Comparison of ENCODE assay signal across 21 mouse cellular contexts in the genomic region with DNA sequence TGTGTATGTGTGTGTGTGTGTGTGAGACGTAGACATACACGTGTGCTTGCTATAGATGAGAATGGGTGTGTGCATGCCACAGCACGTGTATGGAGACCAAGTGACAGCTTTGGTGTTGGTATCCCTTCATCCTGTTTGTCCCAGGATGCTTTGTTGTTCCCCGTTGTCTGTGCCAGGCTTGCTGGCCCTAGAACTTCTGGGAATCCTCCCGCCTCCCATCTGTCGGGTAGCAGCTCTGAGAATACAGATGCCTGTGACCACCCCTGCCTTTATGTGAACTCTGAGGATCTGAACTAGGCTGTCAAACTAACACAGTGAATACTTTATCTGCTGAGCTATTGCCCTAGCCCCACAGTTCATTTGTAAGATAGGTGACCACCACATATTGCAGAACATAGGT.
DNase-seq lines count a peak whose midpoint lies in the region; ATAC-seq and TF ChIP-seq lines count a peak whose summit lies in the region.
"Had no signal": no experiment of that assay in that cellular context is flagged by ENCODE, and none has a peak within 500 bp of the region (broad histone marks: within the 10 kb centered on the region; RNA-seq: fewer than 3 reads in every experiment).

No protein-coding gene starts in this region.

- H3K9ac ChIP-seq in forebrain, embryonic 13.5 days, result no peak overlapping the region
- no peak overlapping the region for H3K9ac ChIP-seq in forebrain, embryonic 16.5 days (replicated peaks; ENCODE audit: low read depth, low read length)
- H3K9ac ChIP-seq in neural tube, embryonic 15.5 days (replicated peaks), result no peak overlapping the region
- H3K9ac ChIP-seq: embryonic facial prominence, embryonic 13.5 days; forebrain, embryonic 12.5 days; heart, embryonic 15.5 days had no signal

- 38% methylated on average over 6 of the region's 6 CpGs for WGBS in cerebellum, adult 2 months
- WGBS in forebrain, embryonic 13.5 days, result 72% methylated on average over 6 of the region's 6 CpGs
- 67% methylated on average over 6 of the region's 6 CpGs for WGBS in forebrain, embryonic 16.5 days
- 49% methylated on average over 6 of the region's 6 CpGs for WGBS in neural tube, embryonic 15.5 days

- H3K4me1 ChIP-seq in cerebellum, adult 2 months (ENCODE audit: control insufficient read depth, insufficient read depth, low read length), result peaks cover 58% of the 10 kb centered on the region
- peaks cover 31% of the 10 kb centered on the region for H3K4me1 ChIP-seq in forebrain, embryonic 13.5 days
- peaks cover 29% of the 10 kb centered on the region for H3K4me1 ChIP-seq in forebrain, embryonic 16.5 days (replicated peaks; ENCODE audit: control insufficient read depth, insufficient read depth, low read length)
- peaks cover 69% of the 10 kb centered on the region for H3K4me1 ChIP-seq in neural tube, embryonic 15.5 days

- no peak overlapping the region for H3K4me3 ChIP-seq in cerebellum, adult 2 months (replicated peaks; ENCODE audit: insufficient read depth, low read depth, low read length)
- H3K4me3 ChIP-seq in forebrain, embryonic 13.5 days, result no peak overlapping the region
- H3K4me3 ChIP-seq in forebrain, embryonic 16.5 days (replicated peaks; ENCODE audit: low read length), result no peak overlapping the region
- H3K4me3 ChIP-seq in layer of hippocampus, adult 2 months, result no peak overlapping the region
- no peak overlapping the region for H3K4me3 ChIP-seq in neural tube, embryonic 15.5 days (replicated peaks)
- H3K4me3 ChIP-seq: embryonic facial prominence, embryonic 13.5 days; forebrain, embryonic 12.5 days; gastrocnemius, adult 2 months; heart, embryonic 15.5 days had no signal

- no peak for DNase-seq in cerebellum, adult 2 months
- no peak for DNase-seq in cerebellum, adult 11-12 months
- no peak for DNase-seq in layer of hippocampus, adult 2 months (ENCODE audit: low spot score in 2 of 2)
- DNase-seq in layer of hippocampus, postnatal 25 days (ENCODE audit: extremely low spot score in 1 of 2, low spot score in 1 of 2), result no peak
- DNase-seq: adrenal gland, postnatal 14 days; B cell, adult 2 months; gastrocnemius, adult 2 months; gastrocnemius, postnatal 36 days; heart, adult 18-20 months; heart, postnatal 14 days; kidney, adult 11 months had no signal

- 0 out of 2 replicates have a peak, but pooled peaks have one; percentile 14 for ATAC-seq in forebrain, embryonic 13.5 days
- ATAC-seq in forebrain, embryonic 16.5 days, result no peak
- no peak for ATAC-seq in neural tube, embryonic 15.5 days (ENCODE audit: low FRiP score)
- ATAC-seq: CD4-positive, CD25-positive, alpha-beta regulatory T cell, adult 4 months; hindbrain, postnatal 0 days had no signal

- no peaks in the 10 kb centered on the region for H3K36me3 ChIP-seq in forebrain, embryonic 13.5 days (ENCODE audit: poor library complexity, severe bottlenecking)
- H3K36me3 ChIP-seq in forebrain, embryonic 16.5 days (ENCODE audit: control insufficient read depth, insufficient read depth), result no peaks in the 10 kb centered on the region
- no peaks in the 10 kb centered on the region for H3K36me3 ChIP-seq in neural tube, embryonic 15.5 days
- H3K36me3 ChIP-seq: embryonic facial prominence, embryonic 13.5 days; forebrain, embryonic 12.5 days; G1E; heart, embryonic 15.5 days had no signal

- no peak for TF ChIP-seq CTCF in cerebellum, adult 2 months (IDR thresholded peaks at IDR 0.05; ENCODE audit: borderline replicate concordance, insufficient read depth, low read depth, low read length)
- no peak for TF ChIP-seq CTCF in layer of hippocampus, adult 2 months (conservative IDR thresholded peaks at IDR 0.05)

- no peaks in the 10 kb centered on the region for H3K9me3 ChIP-seq in forebrain, embryonic 13.5 days (replicated peaks)
- no peaks in the 10 kb centered on the region for H3K9me3 ChIP-seq in forebrain, embryonic 16.5 days (ENCODE audit: control insufficient read depth, low read length)
- no peaks in the 10 kb centered on the region for H3K9me3 ChIP-seq in neural tube, embryonic 15.5 days (replicated peaks)
- H3K9me3 ChIP-seq: embryonic facial prominence, embryonic 13.5 days; forebrain, embryonic 12.5 days; heart, embryonic 15.5 days had no signal

- no peak overlapping the region for H3K4me2 ChIP-seq in forebrain, embryonic 13.5 days
- no peak overlapping the region for H3K4me2 ChIP-seq in forebrain, embryonic 16.5 days (ENCODE audit: low read length)
- H3K4me2 ChIP-seq in neural tube, embryonic 15.5 days, result no peak overlapping the region
- H3K4me2 ChIP-seq: embryonic facial prominence, embryonic 13.5 days; forebrain, embryonic 12.5 days; heart, embryonic 11.5 days; heart, embryonic 15.5 days had no signal

- no peak for TF ChIP-seq POLR2A in cerebellum, adult 2 months (IDR thresholded peaks at IDR 0.05; ENCODE audit: borderline replicate concordance, insufficient read depth, low read length)

- no peaks in the 10 kb centered on the region for H3K27me3 ChIP-seq in cerebellum, adult 2 months (ENCODE audit: control insufficient read depth, insufficient read depth, low read length)
- no peaks in the 10 kb centered on the region for H3K27me3 ChIP-seq in forebrain, embryonic 13.5 days
- H3K27me3 ChIP-seq in forebrain, embryonic 16.5 days (replicated peaks; ENCODE audit: control insufficient read depth, insufficient read depth, low read length), result no peaks in the 10 kb centered on the region
- no peaks in the 10 kb centered on the region for H3K27me3 ChIP-seq in neural tube, embryonic 15.5 days (replicated peaks)
- H3K27me3 ChIP-seq: embryonic facial prominence, embryonic 13.5 days; forebrain, embryonic 12.5 days; heart, embryonic 15.5 days had no signal

- 0 out of 2 replicates have a peak overlapping the region, but pooled peaks have one; percentile 61 for H3K27ac ChIP-seq in cerebellum, adult 2 months (ENCODE audit: insufficient read depth, low read length)
- H3K27ac ChIP-seq in forebrain, embryonic 13.5 days, result no peak overlapping the region
- no peak overlapping the region for H3K27ac ChIP-seq in forebrain, embryonic 16.5 days (ENCODE audit: low read length)
- peak overlapping the region; percentile 84; the same call in 1 of the 2 replicates for H3K27ac ChIP-seq in layer of hippocampus, adult 2 months
- H3K27ac ChIP-seq in neural tube, embryonic 15.5 days (replicated peaks), result 0 out of 2 replicates have a peak overlapping the region, but pooled peaks have one; percentile 81
- H3K27ac ChIP-seq: embryonic facial prominence, embryonic 13.5 days; forebrain, embryonic 12.5 days; gastrocnemius, adult 2 months; heart, embryonic 15.5 days; hindbrain, postnatal 0 days had no signal

Comparison
In these comparisons a context has a peak if more than half of its experiments do, and no peak if none do; other contexts are left out.
1. H3K27ac ChIP-seq: peak in cerebellum, adult 2 months (single experiment), layer of hippocampus, adult 2 months (single experiment) and neural tube, embryonic 15.5 days (single experiment); none in forebrain, embryonic 13.5 days (single experiment) and forebrain, embryonic 16.5 days (single experiment).